Mouse (Mus musculus) granulocyte monocyte progenitor cell, adult 5-6 weeks (primary cell): ENCODE results near the gene Bok. TPM values are rescaled to one million over a fixed set of nuclear protein-coding genes. Genes with fewer than 3 reads are reported as not detected.

ENCODE experiments used
- ATAC-seq: replicated peaks from 2 replicates; pipeline ENCODE4 v1.8.0; 2016; ENCODE audit warnings: mild to moderate bottlenecking, moderate TSS enrichment, inconsistent platforms; ENCODE audit not compliant: poor library complexity, severe bottlenecking
- total RNA-seq, 2 experiments: library from RNA; stranded (forward) in 1 of 2; stranded (reverse) in 1 of 2; fragments of 200-712, 200-1000 nt in 1 of 2; fragments of >200 nt in 1 of 2; fragmentation: Nextera tagmentation in 1 of 2; gene quantifications; 2 replicates each; pipeline ENCODE4 v1.2.3; 2014 to 2017

Gene Bok
- total RNA-seq, 2 experiments from 2014 or later = 0.26 to 0.60 TPM

GRCm38 (mm10) chr1:93689901-93690496 is 4.5 kb downstream of the Bok start:
- ATAC-seq = no peak

GRCm38 (mm10) chr1:93691106-93691505 is 5.6 kb downstream of the Bok start:
- no peak for ATAC-seq

- peak; percentile 90 for ATAC-seq
Measured at GRCm38 (mm10) chr1:93691786-93692357, 6.4 kb downstream of the Bok start.

GRCm38 (mm10) chr1:93692773-93693172 is 7.3 kb downstream of the Bok start:
- no peak for ATAC-seq

GRCm38 (mm10) chr1:93693502-93693901 is 8.0 kb downstream of the Bok start:
- ATAC-seq = no peak

- ATAC-seq = no peak
Measured at GRCm38 (mm10) chr1:93693943-93694342, 8.5 kb downstream of the Bok start.

- no peak for ATAC-seq
Measured at GRCm38 (mm10) chr1:93694966-93695365, 9.5 kb downstream of the Bok start.

- ATAC-seq = 0 out of 2 replicates have a peak, but pooled peaks have one; percentile 12
Measured at GRCm38 (mm10) chr1:93697317-93697716, 11.9 kb downstream of the Bok start.

GRCm38 (mm10) chr1:93699159-93699558 is 13.7 kb downstream of the Bok start:
- no peak for ATAC-seq

GRCm38 (mm10) chr1:93702106-93702505 is 16.6 kb downstream of the Bok start:
- no peak for ATAC-seq

- no peak for ATAC-seq
Measured at GRCm38 (mm10) chr1:93703472-93704048, 18.1 kb downstream of the Bok start.

- no peak for ATAC-seq
Measured at GRCm38 (mm10) chr1:93704341-93704740, 18.9 kb downstream of the Bok start.

GRCm38 (mm10) chr1:93705389-93705788 is 19.9 kb downstream of the Bok start:
- no peak for ATAC-seq

GRCm38 (mm10) chr1:93716166-93716565 is 30.7 kb downstream of the Bok start:
- no peak for ATAC-seq

- ATAC-seq = no peak
Measured at GRCm38 (mm10) chr1:93721557-93721956, 36.1 kb downstream of the Bok start.

GRCm38 (mm10) chr1:93724623-93725022 is 39.2 kb downstream of the Bok start:
- ATAC-seq = no peak

GRCm38 (mm10) chr1:93725665-93726064 is 40.2 kb downstream of the Bok start:
- ATAC-seq = no peak

GRCm38 (mm10) chr1:93726116-93726515 is 40.7 kb downstream of the Bok start:
- no peak for ATAC-seq

- peak; percentile 90 for ATAC-seq
Measured at GRCm38 (mm10) chr1:93726974-93727373, 41.5 kb downstream of the Bok start.

GRCm38 (mm10) chr1:93731103-93731502 is 45.6 kb downstream of the Bok start:
- ATAC-seq = no peak

GRCm38 (mm10) chr1:93731880-93732281 is 46.4 kb downstream of the Bok start:
- ATAC-seq = no peak

- ATAC-seq = no peak
Measured at GRCm38 (mm10) chr1:93735859-93736258, 50.4 kb downstream of the Bok start.
